Comparison of ENCODE assay signal across 10 mouse cellular contexts in genomic region chr19:60553501-60553900, GRCm38 (mm10). TPM values are rescaled to one million over a fixed set of nuclear protein-coding genes. Genes with fewer than 3 reads are reported as not detected.
DNase-seq lines count a peak whose midpoint lies in the region; ATAC-seq and TF ChIP-seq lines count a peak whose summit lies in the region.
"Had no signal": no experiment of that assay in that cellular context is flagged by ENCODE, and none has a peak within 500 bp of the region (broad histone marks: within the 10 kb centered on the region; RNA-seq: fewer than 3 reads in every experiment).

No protein-coding gene starts in this region.

- H3K9me3 ChIP-seq in embryonic facial prominence, embryonic 10.5 days, result no peaks in the 10 kb centered on the region
- H3K9me3 ChIP-seq: embryonic facial prominence, embryonic 12.5 days; midbrain, embryonic 12.5 days had no signal

- peak; percentile 14 to 84 for DNase-seq in frontal cortex, adult 2 months (ENCODE audit: extremely low spot score in 1 of 2, low spot score in 1 of 2)
- peak; percentile 60 for DNase-seq in A20 (ENCODE audit: low read depth, low spot score)
- peak; percentile 53 to 55 for DNase-seq in adrenal gland, adult 18-20 months (ENCODE audit: low spot score in 2 of 2)
- DNase-seq in embryonic facial prominence, embryonic 10.5 days (ENCODE audit: low spot score), result peak; percentile 44
- peak; percentile 78 for DNase-seq in kidney, postnatal 10 days
- peak; percentile 59 for DNase-seq in lung, adult 2 months
- peak; percentile 82 for DNase-seq in right cerebral cortex, postnatal 4 days

- TF ChIP-seq CTCF in lung, adult 2 months (IDR thresholded peaks at IDR 0.05; ENCODE audit: insufficient read depth, low read length), result peak; percentile 40; the same call in 1 of the 2 replicates

- no peaks in the 10 kb centered on the region for H3K27me3 ChIP-seq in embryonic facial prominence, embryonic 10.5 days (replicated peaks; ENCODE audit: low read depth, poor library complexity, severe bottlenecking)
- H3K27me3 ChIP-seq: embryonic facial prominence, embryonic 12.5 days; midbrain, embryonic 12.5 days had no signal

- ATAC-seq in frontal cortex, adult (ENCODE audit: low TSS enrichment), result no peak

- TF ChIP-seq POLR2A in lung, adult 2 months (IDR thresholded peaks at IDR 0.05; ENCODE audit: borderline replicate concordance, extremely low read depth, low read depth, low read length), result no peak

- H3K4me3 ChIP-seq in embryonic facial prominence, embryonic 10.5 days, result no peak overlapping the region
- no peak overlapping the region for H3K4me3 ChIP-seq in lung, adult 2 months (replicated peaks; ENCODE audit: extremely low read depth, low read depth, low read length)
- H3K4me3 ChIP-seq: embryonic facial prominence, embryonic 12.5 days; midbrain, embryonic 12.5 days had no signal

- no peaks in the 10 kb centered on the region for H3K4me1 ChIP-seq in embryonic facial prominence, embryonic 10.5 days
- peaks cover 3% of the 10 kb centered on the region; the same call in 1 of the 2 replicates for H3K4me1 ChIP-seq in lung, adult 2 months (ENCODE audit: control insufficient read depth, insufficient read depth, low read length)
- H3K4me1 ChIP-seq: embryonic facial prominence, embryonic 12.5 days; midbrain, embryonic 12.5 days had no signal

- no peak overlapping the region for H3K27ac ChIP-seq in embryonic facial prominence, embryonic 10.5 days (replicated peaks)
- H3K27ac ChIP-seq: embryonic facial prominence, embryonic 12.5 days; midbrain, embryonic 12.5 days had no signal

- H3K36me3 ChIP-seq in embryonic facial prominence, embryonic 10.5 days (replicated peaks), result peaks cover 36% of the 10 kb centered on the region

RNA-seq across cellular contexts. Expression of gene Cacul1, which starts 27.3 kb away (rescaled TPM):
- polyA plus RNA-seq in frontal cortex, adult 2 months (2012; rRNA removed), result 22.4 and 23.3 TPM in 2 replicates
- total RNA-seq in adrenal gland, adult 18-20 months (2021), result 10 to 100 TPM; 42.9 to 49.3 TPM
- 29.4 and 30.3 TPM in 2 replicates for polyA plus RNA-seq in embryonic facial prominence, embryonic 10.5 days (2016; fragmentation: Nextera tagmentation; extraction: Ambion mirVana)
- polyA plus RNA-seq in lung, adult 2 months (2012; rRNA removed), result 9.6 and 15.2 TPM in 2 replicates
